Mouse (Mus musculus) gonadal fat pad, adult 2 months (tissue): ENCODE data around the gene Arl3. TPM values are rescaled to one million over a fixed set of nuclear protein-coding genes. Genes with fewer than 3 reads are reported as not detected.

Source experiments
- DNase-seq: peaks from one replicate; pipeline ENCODE4 v3.0.0-alpha.2; 2012; ENCODE audit warnings: low read depth
- polyA plus RNA-seq: library from polyadenylated mRNA; depleted of rRNA; stranded (reverse); fragments of >200 nt; gene quantifications from 2 replicates; pipeline ENCODE4 v1.2.3, GENCODE M21; 2012; rRNA removed

Arl3 gene
- 31.8 and 38.1 TPM in 2 replicates for polyA plus RNA-seq

- peak; percentile 70 for DNase-seq
Measured at GRCm38 (mm10) chr19:46572951-46573937, at the start of gene Arl3, which contains the start of gene Sfxn2. Gene Arl3 (minus strand): TSS chr19:46573198. Gene Sfxn2 (plus strand): TSS chr19:46573365.

- no peak for DNase-seq
Measured at GRCm38 (mm10) chr19:46622659-46623193, 49.7 kb upstream of the Arl3 start.

DNA sequence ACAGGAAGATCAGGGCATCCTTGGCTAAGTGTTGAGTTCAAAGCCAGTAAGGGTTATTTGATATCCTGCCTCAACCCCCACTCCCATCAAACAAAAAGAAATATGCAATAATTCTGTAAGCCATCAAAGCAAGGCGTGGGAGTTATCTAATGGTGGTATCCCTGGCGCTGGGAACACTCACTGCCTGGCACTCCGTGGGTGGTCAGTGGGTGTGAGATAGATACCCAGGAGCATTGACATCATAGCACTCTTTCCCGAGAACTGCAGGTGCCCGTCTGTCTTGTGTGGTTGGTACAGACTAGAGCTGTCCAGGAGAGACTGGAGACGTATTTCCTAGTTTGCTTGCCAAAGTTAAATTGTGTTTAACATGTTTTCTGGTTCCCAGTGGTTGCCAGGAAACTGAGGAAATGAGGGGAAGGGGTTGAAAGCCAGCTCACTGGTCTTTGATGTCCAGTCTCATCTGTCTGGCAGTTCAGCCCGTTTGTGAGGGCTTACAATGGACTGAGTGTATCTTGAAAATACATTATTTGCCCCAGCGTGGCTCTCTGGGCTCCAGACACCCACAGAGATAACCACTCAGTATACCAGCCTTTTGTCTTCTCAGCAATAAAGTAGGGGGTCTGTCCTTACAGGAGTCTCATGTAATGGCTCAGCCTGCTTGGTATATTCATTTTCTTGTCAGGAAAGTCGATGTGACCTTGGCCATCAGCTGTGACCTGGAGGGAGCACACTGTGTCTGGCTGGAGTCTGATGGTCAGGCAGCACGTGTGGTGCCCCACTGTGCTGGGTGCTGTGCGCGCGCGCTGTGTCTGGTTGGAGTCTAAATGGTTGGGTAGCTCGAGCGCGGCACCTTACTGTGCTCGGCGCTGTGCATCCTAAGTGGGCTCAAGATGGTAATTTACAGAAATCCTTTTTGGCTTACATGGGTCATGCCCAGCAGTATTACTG is 48.5 kb upstream of the Arl3 start:
- DNase-seq = no peak

GRCm38 (mm10) chr19:46620016-46620808 is 47.2 kb upstream of the Arl3 start:
- DNase-seq = no peak

DNA sequence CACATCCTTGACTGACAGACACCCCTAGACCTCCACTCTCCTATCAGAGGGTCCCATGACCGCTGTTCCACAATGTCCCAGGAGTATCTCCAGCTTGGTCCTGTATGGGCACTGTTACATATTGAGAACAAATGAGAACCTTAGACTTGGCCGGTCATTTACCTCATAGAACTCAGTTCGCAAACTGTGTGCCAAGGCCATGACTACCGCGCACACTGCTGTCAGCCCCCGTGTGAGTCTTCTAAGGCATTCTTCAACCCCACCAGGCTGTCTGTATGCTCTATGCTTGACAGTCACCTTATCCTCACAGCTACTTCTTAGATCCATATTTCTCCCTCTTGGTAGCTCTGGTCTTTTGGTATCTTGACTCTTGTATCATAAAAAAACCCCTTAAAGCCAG is 46.5 kb upstream of the Arl3 start:
- no peak for DNase-seq

- no peak for DNase-seq
Measured at GRCm38 (mm10) chr19:46619001-46619400, 46.0 kb upstream of the Arl3 start.

- no peak for DNase-seq
Measured at GRCm38 (mm10) chr19:46618322-46618721, 45.3 kb upstream of the Arl3 start.

GRCm38 (mm10) chr19:46617361-46617760 is 44.4 kb upstream of the Arl3 start:
- DNase-seq = no peak

DNA sequence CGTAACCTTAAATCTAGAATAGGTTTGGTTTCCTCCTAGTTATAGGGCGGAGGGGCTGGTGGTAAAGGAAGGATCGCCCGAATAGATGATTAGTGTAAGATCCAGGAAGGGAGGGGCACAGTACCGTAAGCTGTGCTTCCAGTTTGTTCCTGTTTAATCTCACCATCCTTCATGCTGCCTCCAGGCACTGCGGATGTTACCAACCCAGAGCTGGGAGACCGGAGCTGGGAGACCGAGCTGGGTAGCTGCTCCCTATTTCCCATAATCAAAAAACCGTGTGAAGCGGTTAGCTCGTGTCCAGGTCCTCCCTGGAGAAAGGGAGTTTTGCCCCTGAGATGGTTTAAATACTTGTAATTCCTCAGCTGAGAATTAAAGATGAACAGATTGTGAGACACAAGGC is 43.4 kb upstream of the Arl3 start:
- DNase-seq = no peak

DNA sequence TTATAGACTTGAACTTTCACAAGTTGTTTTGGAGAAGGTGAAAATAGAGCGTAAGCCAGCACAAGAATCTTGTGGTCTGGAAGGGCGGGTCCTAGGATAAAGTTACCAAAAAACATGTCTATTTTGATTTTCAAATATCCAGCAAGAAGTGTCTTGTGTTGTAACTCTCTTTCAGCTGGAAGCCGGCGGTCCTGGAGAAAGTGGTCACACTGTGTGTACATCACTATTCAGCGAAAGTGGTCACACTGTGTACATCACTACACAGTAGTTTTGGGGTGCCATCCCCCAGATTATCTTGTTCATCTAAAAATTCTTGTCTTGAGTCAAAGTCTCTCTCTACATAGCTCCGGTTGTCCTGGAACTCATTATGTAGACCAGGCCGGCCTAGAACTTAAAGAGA is 35.2 kb upstream of the Arl3 start:
- no peak for DNase-seq

DNA sequence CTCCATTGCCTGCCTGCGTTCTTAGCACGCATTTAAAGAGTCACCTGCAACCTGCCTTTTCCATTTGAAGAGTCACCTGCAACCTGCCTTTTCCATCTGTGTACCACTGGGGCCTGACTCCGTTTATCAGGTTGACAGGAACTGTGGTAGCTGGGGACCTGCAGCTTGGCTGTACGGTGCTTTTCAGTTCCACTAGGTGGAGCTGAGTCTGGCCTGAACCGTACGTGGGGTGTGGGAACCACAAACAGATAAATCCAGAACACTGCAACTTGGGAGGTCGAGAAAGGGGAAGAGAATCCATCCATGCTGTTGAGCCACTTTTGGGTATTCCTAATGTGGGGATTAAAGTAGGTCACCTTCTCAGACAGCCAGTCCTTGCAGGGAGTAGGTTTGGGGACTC is 34.4 kb upstream of the Arl3 start:
- DNase-seq = no peak

GRCm38 (mm10) chr19:46606718-46607117 is 33.7 kb upstream of the Arl3 start:
- DNase-seq = no peak

- no peak for DNase-seq
Measured at GRCm38 (mm10) chr19:46602406-46602805, 29.4 kb upstream of the Arl3 start.

- DNase-seq = no peak
Measured at GRCm38 (mm10) chr19:46601491-46601890, 28.5 kb upstream of the Arl3 start.

DNA sequence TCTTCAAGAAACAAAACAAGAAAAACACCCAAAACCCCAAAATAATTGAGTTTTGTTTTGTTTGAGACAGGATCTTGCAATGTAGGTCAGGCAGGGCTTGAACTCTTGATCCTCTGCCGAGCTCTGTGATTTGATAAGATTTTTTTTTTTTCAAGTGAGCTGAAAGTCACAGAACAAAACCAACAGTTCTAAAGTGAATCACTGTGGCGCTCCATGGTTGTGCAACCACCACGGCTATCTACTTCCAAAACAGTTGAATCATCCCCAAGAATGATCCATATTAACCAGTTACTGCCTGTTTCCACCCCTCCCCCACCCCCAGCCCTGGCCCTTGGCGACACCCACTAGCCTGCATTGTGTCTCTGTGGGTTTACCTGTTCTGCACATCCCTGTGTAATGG is 27.4 kb upstream of the Arl3 start:
- no peak for DNase-seq

GRCm38 (mm10) chr19:46599375-46600256 is 26.6 kb upstream of the Arl3 start:
- DNase-seq = no peak

GRCm38 (mm10) chr19:46598720-46599252 is 25.8 kb upstream of the Arl3 start, which contains the start of gene Wbp1l:
Gene Wbp1l (plus strand): TSS chr19:46599084.
- peak; percentile 97 for DNase-seq

- DNase-seq = no peak
Measured at GRCm38 (mm10) chr19:46598187-46598586, 25.2 kb upstream of the Arl3 start.

DNA sequence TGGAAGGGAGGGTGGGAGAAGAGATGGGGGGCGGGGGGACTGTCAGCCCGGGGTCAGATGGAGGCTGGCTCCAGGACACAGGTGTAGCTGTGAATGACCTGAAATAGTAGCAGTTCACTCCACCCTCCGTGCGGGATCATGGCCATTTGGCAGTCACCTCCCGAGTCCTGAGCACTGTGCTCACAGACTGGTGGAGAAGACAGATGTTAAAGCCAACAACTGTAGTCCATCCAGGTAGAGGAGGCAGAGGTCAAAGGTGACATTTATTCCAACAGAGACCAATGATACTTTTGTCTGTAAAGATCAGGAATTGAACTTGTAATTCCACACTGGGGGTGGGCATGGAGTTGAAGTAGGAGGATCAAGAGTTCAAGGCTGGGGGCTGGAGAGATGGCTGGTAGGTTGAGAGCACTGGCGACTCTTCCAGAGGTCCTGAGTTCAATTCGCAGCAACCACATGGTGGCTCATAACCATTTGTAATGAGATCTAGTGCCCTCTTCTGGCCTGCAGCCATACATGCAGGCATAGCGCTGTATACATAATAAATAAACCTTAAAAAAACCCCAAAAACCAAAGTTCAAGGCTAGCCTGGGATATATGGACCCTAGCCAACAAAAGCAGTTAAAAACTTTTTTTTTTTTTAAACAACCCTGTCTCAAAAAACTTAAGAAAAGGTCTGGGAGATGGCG is 19.9 kb upstream of the Arl3 start:
- no peak for DNase-seq
